Mouse (Mus musculus): ENCODE measurements around the gene Gm42957. TPM values are rescaled to one million over a fixed set of nuclear protein-coding genes. Genes with fewer than 3 reads are reported as not detected.

Gm42957 gene
- polyA plus RNA-seq, 1 experiment from 2014 or later = 0.04 TPM

DNA sequence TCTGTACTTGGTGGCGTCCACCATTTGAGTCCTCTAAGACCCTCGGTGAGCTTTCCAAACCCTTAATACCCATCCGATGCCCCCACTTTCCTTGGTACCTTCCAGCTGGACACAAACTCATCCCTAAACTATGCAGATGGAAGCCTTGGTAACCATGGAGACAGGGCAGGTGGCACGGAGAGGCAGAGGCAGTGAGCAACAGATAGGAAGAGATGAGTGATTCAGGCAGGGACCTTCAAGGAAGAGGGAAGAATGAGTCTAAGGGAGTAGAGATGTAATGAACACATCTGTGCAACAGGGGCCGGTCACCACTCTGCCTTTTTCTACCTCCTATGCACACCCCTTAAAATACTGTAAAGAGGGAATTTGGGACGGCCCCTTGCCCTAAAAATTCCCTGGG is 39.6 kb upstream of the Gm42957 start:
- DNase-seq (ENCODE audit: low spot score) = no peak

DNA sequence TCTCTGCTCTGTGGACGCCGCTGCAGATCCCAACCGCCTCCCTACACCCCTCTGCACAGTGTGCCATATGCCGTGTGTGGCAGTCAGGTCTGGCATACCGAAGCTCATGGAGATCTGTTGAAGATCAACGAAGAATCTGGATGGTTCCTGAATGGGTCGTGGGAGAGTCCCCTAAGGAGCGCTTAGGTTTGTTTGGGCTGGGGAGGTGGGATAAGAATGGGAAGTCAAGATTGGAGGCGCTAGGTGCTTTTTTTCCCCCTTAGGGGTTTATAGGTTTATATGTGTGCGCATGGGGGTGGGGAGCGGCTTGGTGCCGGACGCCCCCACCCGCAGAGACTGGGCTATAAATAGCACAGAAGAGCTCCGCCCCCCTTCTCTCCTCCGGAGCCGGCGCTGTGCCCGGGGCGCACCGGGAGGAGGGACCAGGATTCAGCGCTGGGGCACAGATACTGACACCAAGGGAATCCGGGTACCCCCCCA is 39.0 kb upstream of the Gm42957 start, which contains the start of gene Ankrd34a:
Ankrd34a (plus strand) TSS at position 409 of the 480 bp plus-strand sequence.
- H3K4me2 ChIP-seq (replicated peaks; ENCODE audit: low read depth) = peak within 1 kb of the TSS; percentile 81
- ATAC-seq (ENCODE audit: low FRiP score, low TSS enrichment) = no peak
- H3K27me3 ChIP-seq (ENCODE audit: control insufficient read depth, insufficient read depth, low read length) = no peaks in the 10 kb centered on the region
- TF ChIP-seq CTCF (IDR thresholded peaks at IDR 0.05; ENCODE audit: low read depth) = no peak
- peak within 1 kb of the TSS; percentile 51 for H3K4me3 ChIP-seq (ENCODE audit: low read depth, low read length)
- H3K27ac ChIP-seq (replicated peaks) = peak within 1 kb of the TSS; percentile 67; the same call in 1 of the 2 replicates
- no peaks in the 10 kb centered on the region for H3K36me3 ChIP-seq (ENCODE audit: control insufficient read depth, insufficient read depth, low read length)
- peak; percentile 47 for DNase-seq (ENCODE audit: low spot score)
- no peaks in the 10 kb centered on the region for H3K9me3 ChIP-seq (ENCODE audit: control insufficient read depth, low read length)
- 1% methylated on average over 17 of the region's 23 CpGs for WGBS
- peak within 1 kb of the TSS; percentile 63 for H3K9ac ChIP-seq (ENCODE audit: low read length)
- 0 out of 2 replicates have a peak, but pooled peaks cover 3% of the 10 kb centered on the region for H3K4me1 ChIP-seq (replicated peaks; ENCODE audit: control insufficient read depth, insufficient read depth)

More for the DNA sequence above, 39.6 kb upstream of the Gm42957 start:
- H3K9ac ChIP-seq (ENCODE audit: low read length) = no peak overlapping the region
- no peak overlapping the region for H3K4me3 ChIP-seq (ENCODE audit: low read depth, low read length)
- H3K36me3 ChIP-seq (ENCODE audit: control insufficient read depth, insufficient read depth, low read length) = no peaks in the 10 kb centered on the region
- 34% methylated on average over 6 of the region's 6 CpGs for WGBS
- H3K4me2 ChIP-seq (replicated peaks; ENCODE audit: low read depth) = no peak overlapping the region; the same call in 1 of the 2 replicates
- no peak overlapping the region for H3K27ac ChIP-seq (replicated peaks)
- ATAC-seq (ENCODE audit: low FRiP score, low TSS enrichment) = no peak
- no peaks in the 10 kb centered on the region for H3K27me3 ChIP-seq (ENCODE audit: control insufficient read depth, insufficient read depth, low read length)
- no peak for TF ChIP-seq CTCF (IDR thresholded peaks at IDR 0.05; ENCODE audit: low read depth)
- no peak for TF ChIP-seq EP300 (optimal IDR thresholded peaks at IDR 0.05)
- no peaks in the 10 kb centered on the region for H3K9me3 ChIP-seq (ENCODE audit: control insufficient read depth, low read length)
- 0 out of 2 replicates have a peak, but pooled peaks cover 3% of the 10 kb centered on the region for H3K4me1 ChIP-seq (replicated peaks; ENCODE audit: control insufficient read depth, insufficient read depth)

DNA sequence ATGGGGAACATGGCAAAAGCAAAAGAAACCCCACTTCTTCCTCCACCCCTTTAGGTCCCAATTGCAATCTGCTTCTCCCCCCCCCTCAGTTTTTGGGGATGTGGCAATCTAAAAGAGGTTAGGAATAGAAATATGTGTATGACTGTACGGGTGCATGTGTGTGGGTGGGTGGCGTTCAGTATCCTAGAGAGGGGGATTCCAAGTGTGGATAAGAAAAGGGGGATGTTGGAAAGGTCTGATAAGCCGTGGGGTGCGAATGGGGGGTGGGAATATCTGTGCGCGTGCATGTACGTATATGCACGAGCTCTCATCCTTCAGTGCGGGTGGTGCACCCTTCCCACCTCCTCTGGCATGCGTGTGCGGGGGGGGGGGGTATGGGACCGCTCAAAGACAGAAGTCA is 38.4 kb upstream of the Gm42957 start:
- Histone ChIP-seq H3K4me1 (replicated peaks; ENCODE audit: control insufficient read depth, insufficient read depth) (0 out of 2 replicates have a peak, but pooled peaks cover 3% of the 10 kb centered on the region), H3K9me3 (ENCODE audit: control insufficient read depth, low read length) (no peaks in the 10 kb centered on the region), H3K4me2 (replicated peaks; ENCODE audit: low read depth) (peak overlapping the region; percentile 81), H3K27me3 (ENCODE audit: control insufficient read depth, insufficient read depth, low read length) (no peaks in the 10 kb centered on the region), H3K4me3 (ENCODE audit: low read depth, low read length) (peak overlapping the region; percentile 51), H3K27ac (replicated peaks) (no peak overlapping the region), H3K36me3 (ENCODE audit: control insufficient read depth, insufficient read depth, low read length) (no peaks in the 10 kb centered on the region), H3K9ac (ENCODE audit: low read length) (peak overlapping the region; percentile 63; the same call in 1 of the 2 replicates)
- WGBS = 6% methylated on average over 11 of the region's 12 CpGs
- DNase-seq (ENCODE audit: low spot score) (no peak), ATAC-seq (ENCODE audit: low FRiP score, low TSS enrichment) (no peak)
- TF ChIP-seq CTCF (IDR thresholded peaks at IDR 0.05; ENCODE audit: low read depth) (no peak), EP300 (optimal IDR thresholded peaks at IDR 0.05) (no peak)

DNA sequence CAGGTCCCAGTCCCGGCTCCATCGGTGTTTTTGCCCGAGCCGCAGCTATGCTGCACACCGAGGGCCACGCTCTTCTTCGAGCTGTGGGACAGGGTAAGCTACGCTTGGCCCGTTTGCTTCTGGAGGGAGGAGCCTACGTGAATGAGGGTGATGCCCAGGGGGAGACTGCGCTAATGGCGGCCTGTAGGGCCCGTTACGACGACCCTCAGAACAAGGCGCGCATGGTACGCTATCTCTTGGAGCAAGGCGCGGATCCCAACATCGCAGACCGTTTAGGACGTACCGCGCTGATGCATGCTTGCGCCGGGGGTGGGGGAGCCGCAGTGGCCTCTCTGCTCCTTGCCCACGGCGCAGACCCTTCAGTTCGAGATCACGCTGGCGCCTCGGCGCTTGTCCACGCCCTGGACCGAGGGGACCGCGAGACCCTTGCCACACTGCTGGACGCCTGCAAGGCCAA is 37.8 kb upstream of the Gm42957 start:
- H3K4me1 ChIP-seq (replicated peaks; ENCODE audit: control insufficient read depth, insufficient read depth) = 0 out of 2 replicates have a peak, but pooled peaks cover 3% of the 10 kb centered on the region
- no peaks in the 10 kb centered on the region for H3K27me3 ChIP-seq (ENCODE audit: control insufficient read depth, insufficient read depth, low read length)
- TF ChIP-seq CTCF (IDR thresholded peaks at IDR 0.05; ENCODE audit: low read depth) = no peak
- TF ChIP-seq EP300 (optimal IDR thresholded peaks at IDR 0.05) = no peak
- no peaks in the 10 kb centered on the region for H3K36me3 ChIP-seq (ENCODE audit: control insufficient read depth, insufficient read depth, low read length)
- WGBS = under 1% methylated on average over 40 of the region's 40 CpGs
- ATAC-seq (ENCODE audit: low FRiP score, low TSS enrichment) (no peak), DNase-seq (ENCODE audit: low spot score) (peak; percentile 27)
- peak overlapping the region; percentile 81 for H3K4me2 ChIP-seq (replicated peaks; ENCODE audit: low read depth)
- H3K9ac ChIP-seq (ENCODE audit: low read length) = peak overlapping the region; percentile 63
- peak overlapping the region; percentile 67 for H3K27ac ChIP-seq (replicated peaks)
- H3K4me3 ChIP-seq (ENCODE audit: low read depth, low read length) = peak overlapping the region; percentile 51
- H3K9me3 ChIP-seq (ENCODE audit: control insufficient read depth, low read length) = no peaks in the 10 kb centered on the region

DNA sequence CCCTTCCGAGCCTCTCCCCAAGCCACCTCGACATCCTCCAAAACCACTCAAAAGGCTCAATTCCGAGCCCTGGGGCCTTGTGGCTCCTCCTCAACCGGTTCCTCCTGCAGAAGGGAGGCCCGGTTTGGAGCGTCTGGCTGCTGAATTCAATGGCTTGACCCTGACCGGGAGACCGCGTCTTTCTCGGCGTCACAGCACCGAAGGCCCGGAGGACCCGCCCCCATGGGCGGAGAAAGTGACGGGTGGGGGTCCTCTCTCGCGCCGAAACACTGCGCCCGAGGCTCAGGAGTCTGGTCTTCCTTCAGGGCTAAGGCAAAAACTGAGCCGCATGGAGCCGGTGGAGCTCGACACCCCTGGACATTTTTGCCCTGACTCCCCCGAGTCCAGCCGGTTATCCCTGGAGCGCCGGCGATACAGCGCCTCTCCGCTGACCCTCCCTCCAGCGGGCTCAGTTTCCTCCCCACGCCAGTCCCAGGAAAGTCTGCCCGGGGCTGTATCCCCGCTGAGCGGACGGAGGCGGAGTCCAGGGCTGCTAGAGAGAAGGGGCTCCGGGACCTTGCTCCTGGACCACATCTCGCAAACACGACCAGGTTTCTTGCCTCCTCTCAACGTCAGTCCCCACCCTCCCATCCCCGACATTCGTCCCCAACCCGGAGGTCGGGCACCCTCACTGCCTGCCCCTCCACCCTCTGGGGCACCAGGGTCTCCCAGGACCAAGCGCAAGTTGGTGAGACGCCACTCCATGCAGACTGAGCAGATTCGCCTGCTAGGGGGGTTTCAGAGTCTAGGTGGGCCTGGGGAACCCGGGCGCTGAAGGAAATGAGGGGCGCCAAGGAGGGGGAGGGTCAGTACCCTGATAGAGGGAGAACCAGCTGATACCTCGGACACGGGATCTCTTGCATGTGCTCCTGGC is 36.9 kb upstream of the Gm42957 start:
- Histone ChIP-seq H3K4me1 (replicated peaks; ENCODE audit: control insufficient read depth, insufficient read depth) (0 out of 2 replicates have a peak, but pooled peaks cover 3% of the 10 kb centered on the region), H3K9me3 (ENCODE audit: control insufficient read depth, low read length) (no peaks in the 10 kb centered on the region), H3K4me2 (replicated peaks; ENCODE audit: low read depth) (peak overlapping the region; percentile 81), H3K36me3 (ENCODE audit: control insufficient read depth, insufficient read depth, low read length) (no peaks in the 10 kb centered on the region), H3K9ac (ENCODE audit: low read length) (peak overlapping the region; percentile 63), H3K27ac (replicated peaks) (peak overlapping the region; percentile 67), H3K4me3 (ENCODE audit: low read depth, low read length) (peak overlapping the region; percentile 51), H3K27me3 (ENCODE audit: control insufficient read depth, insufficient read depth, low read length) (no peaks in the 10 kb centered on the region)
- no peak for TF ChIP-seq EP300 (optimal IDR thresholded peaks at IDR 0.05)
- TF ChIP-seq CTCF (IDR thresholded peaks at IDR 0.05; ENCODE audit: low read depth) = no peak
- DNase-seq (ENCODE audit: low spot score) (peak; percentile 58), ATAC-seq (ENCODE audit: low FRiP score, low TSS enrichment) (no peak)
- 3% methylated on average over 54 of the region's 54 CpGs for WGBS

Data from stomach, postnatal 0 days (tissue).